Mouse (Mus musculus) hindbrain, postnatal 0 days (tissue): ENCODE results near the gene Pim1. TPM values are rescaled to one million over a fixed set of nuclear protein-coding genes. Genes with fewer than 3 reads are reported as not detected.

Experiments used
- ATAC-seq: fragments of 200-750 bp; cut with Nextera tagmentation; 2 replicates; pipeline ENCODE4 v1.8.0; 2017; ENCODE audit warnings: mild to moderate bottlenecking, moderate TSS enrichment, moderate library complexity
- DNase-seq: peaks from one replicate; pipeline ENCODE4 v3.0.0-alpha.2; 2015; ENCODE audit warnings: low spot score
- H3K27ac ChIP-seq: fragments of 300-500 bp; sonication (generic); 2 replicates; pipeline ENCODE4 v1.5.1; 2014; ENCODE audit warnings: mild to moderate bottlenecking
- H3K27me3 ChIP-seq: fragments of 300-500 bp; sonication (generic); 2 replicates; pipeline ENCODE4 v1.6.1; 2014; ENCODE audit warnings: low read length, mixed read lengths; ENCODE audit not compliant: insufficient read depth
- H3K36me3 ChIP-seq: fragments of 300-500 bp; sonication (generic); 2 replicates; pipeline ENCODE4 v1.6.1; 2014; ENCODE audit warnings: low read length, mixed read lengths; ENCODE audit not compliant: insufficient read depth
- H3K4me1 ChIP-seq: fragments of 300-500 bp; sonication (generic); 2 replicates; pipeline ENCODE4 v1.6.1; 2014; ENCODE audit warnings: antibody characterized with exemption, low read length, mixed read lengths; ENCODE audit not compliant: insufficient read depth
- H3K4me2 ChIP-seq: fragments of 300-500 bp; sonication (generic); 2 replicates; pipeline ENCODE4 v1.6.1; 2014; ENCODE audit warnings: low read depth, mild to moderate bottlenecking, low read length, moderate library complexity, mixed read lengths
- H3K4me3 ChIP-seq: fragments of 300-500 bp; sonication (generic); 2 replicates; pipeline ENCODE4 v1.5.1; 2014; ENCODE audit warnings: low read length
- H3K9ac ChIP-seq: fragments of 300-500 bp; sonication (generic); replicated peaks from 2 replicates; pipeline ENCODE4 v1.6.1; 2014; ENCODE audit warnings: mild to moderate bottlenecking, low read length, moderate library complexity, mixed read lengths
- H3K9me3 ChIP-seq: fragments of 300-500 bp; sonication (generic); 2 replicates; pipeline ENCODE4 v1.6.1; 2016; ENCODE audit warnings: low read length, mixed read lengths
- CTCF ChIP-seq: IDR thresholded peaks from 2 replicates; pipeline ENCODE4 v1.5.1; 2016; ENCODE audit warnings: antibody characterized with exemption, control low read depth, low read depth
- WGBS: fragments of 180-500 bp; shearing (Covaris S2); extraction: QIAGEN DNeasy Blood & Tissue Kit; methylation state at CpG from one replicate; pipeline ENCODE4 v1.1.7; 2014; 5-methylcytosine and 5-hydroxymethylcytosine counted together
- polyA plus RNA-seq: library from polyadenylated mRNA; unstranded; fragments of >200 nt; fragmentation: Nextera tagmentation; extraction: Ambion mirVana; gene quantifications from 2 replicates; pipeline ENCODE4 v1.2.1, GENCODE M21; 2015
- total RNA-seq: library from RNA; depleted of rRNA; stranded (reverse); fragments of >200 nt; gene quantifications from 2 replicates; pipeline ENCODE4 v1.2.3, GENCODE M21; 2014

The Pim1 gene
- total and polyA plus RNA-seq, 2 experiments from 2014 or later: 16.8 to 18.9 TPM

DNA sequence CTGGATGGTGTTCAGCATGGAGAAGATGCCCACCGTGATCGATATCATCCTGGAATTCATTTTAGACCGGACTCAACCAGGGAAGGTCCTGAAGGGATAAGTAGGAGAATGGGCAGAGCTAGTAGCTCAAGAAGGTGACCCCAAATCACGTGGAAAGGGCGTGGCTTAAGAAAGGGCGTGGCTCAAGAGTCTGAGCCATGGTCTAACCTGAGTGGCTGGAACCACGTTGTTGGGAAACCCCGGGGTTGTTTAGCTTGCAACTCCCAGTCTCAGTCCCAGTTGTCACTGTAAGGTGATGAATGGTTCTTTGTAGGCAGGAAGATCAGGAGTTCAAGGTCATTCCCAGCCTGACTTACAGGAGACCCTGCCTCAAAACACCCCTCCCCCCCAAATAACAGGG is 29.2 kb downstream of the Pim1 start:
- DNase-seq (no peak), ATAC-seq (no peak)
- Histone ChIP-seq H3K27ac (no peak overlapping the region), H3K27me3 (no peaks in the 10 kb centered on the region), H3K4me3 (no peak overlapping the region), H3K9me3 (no peaks in the 10 kb centered on the region), H3K4me2 (no peak overlapping the region), H3K9ac (no peak overlapping the region), H3K36me3 (no peaks in the 10 kb centered on the region), H3K4me1 (no peaks in the 10 kb centered on the region)
- 81% methylated on average over 8 of the region's 8 CpGs for WGBS
- no peak for TF ChIP-seq CTCF

DNA sequence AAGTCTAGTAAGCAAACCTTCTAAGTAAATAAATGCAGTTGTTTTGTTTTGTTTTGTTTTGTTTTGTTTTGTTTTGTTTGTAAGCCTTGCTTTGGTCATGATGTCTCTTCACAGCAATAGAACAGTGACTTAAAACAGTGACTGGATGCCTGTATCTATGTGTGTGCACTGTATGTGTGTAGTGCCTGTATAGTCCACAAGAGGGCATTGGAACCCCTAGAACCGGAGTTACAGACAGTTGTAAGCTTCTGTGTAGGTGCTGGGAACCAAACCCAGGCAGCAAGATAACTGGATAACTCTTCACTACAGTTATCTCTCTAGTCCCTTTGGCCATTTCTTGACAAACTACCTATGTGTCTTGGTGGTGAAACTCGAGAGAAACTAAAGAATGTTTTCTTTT is 35.1 kb downstream of the Pim1 start:
- ATAC-seq (no peak), DNase-seq (no peak)
- no peaks in the 10 kb centered on the region for H3K27me3 ChIP-seq
- H3K27ac ChIP-seq: no peak overlapping the region
- TF ChIP-seq CTCF: no peak
- no peak overlapping the region for H3K4me2 ChIP-seq
- H3K9ac ChIP-seq: no peak overlapping the region
- H3K36me3 ChIP-seq: no peaks in the 10 kb centered on the region
- H3K4me3 ChIP-seq: no peak overlapping the region
- no peaks in the 10 kb centered on the region for H3K9me3 ChIP-seq
- H3K4me1 ChIP-seq: no peaks in the 10 kb centered on the region
- WGBS: 84% methylated on average over 2 of the region's 2 CpGs

DNA sequence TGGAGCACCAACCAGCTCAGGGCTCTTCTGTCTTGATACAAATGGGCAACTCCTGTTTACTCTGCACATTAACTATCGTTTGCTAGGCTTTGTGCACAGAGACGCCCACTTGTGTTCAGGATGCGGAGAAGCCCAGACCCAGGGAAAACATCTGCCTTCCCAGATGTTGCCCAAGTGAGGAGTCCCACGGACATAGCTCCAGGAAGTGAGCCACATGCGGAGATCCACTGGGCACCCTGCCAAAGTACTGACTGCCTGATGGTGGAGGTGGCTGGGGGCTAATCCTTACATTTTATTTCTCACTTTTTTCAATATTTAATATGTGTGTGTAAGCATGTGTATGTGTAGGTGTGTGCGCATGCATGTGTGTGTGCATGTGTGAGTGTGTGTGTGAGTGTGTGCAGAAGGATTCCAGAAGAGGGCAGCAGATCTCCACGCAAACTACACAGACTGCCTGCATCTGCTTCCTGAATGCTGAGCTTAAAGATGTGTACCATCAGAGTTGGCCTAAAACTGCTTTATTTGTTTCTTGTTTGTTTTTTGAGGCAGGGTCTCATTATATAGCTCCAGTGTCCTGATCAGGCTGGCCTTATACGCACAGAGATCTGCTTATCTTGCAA is 38.1 kb downstream of the Pim1 start:
- ATAC-seq: no peak
- peak; percentile 48 for DNase-seq

DNA sequence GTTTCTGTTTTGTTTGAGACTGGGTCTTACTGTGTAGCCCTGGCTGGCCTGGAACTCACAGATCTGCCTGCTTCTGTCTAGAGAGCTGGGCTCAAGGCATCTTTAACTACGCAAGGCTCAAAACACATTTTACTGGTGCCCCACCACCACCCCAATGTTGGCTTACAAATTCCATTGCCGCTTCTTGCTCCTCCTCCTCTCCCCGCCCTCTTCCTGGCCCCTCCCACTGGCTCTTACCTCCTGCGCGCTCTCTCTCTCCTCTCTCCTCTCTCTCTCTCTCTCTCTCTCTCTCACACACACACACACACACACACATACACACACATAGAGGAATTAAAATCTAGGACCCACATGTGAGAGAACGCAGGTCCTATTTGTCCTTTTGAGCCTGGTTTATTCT is 40.0 kb downstream of the Pim1 start:
- no peaks in the 10 kb centered on the region for H3K36me3 ChIP-seq
- H3K9ac ChIP-seq: no peak overlapping the region
- H3K9me3 ChIP-seq: no peaks in the 10 kb centered on the region
- no peak for TF ChIP-seq CTCF
- peaks cover 3% of the 10 kb centered on the region; the same call in 1 of the 2 replicates for H3K4me1 ChIP-seq
- H3K27me3 ChIP-seq: no peaks in the 10 kb centered on the region
- H3K4me3 ChIP-seq: no peak overlapping the region
- ATAC-seq: no peak
- 93% methylated on average over 6 of the region's 6 CpGs for WGBS
- DNase-seq: no peak
- H3K27ac ChIP-seq: no peak overlapping the region
- no peak overlapping the region for H3K4me2 ChIP-seq

More for the DNA sequence above, 38.1 kb downstream of the Pim1 start:
- H3K27me3 ChIP-seq: no peaks in the 10 kb centered on the region
- H3K4me1 ChIP-seq: peaks cover 3% of the 10 kb centered on the region; the same call in 1 of the 2 replicates
- WGBS: 77% methylated on average over 8 of the region's 8 CpGs
- H3K9me3 ChIP-seq: no peaks in the 10 kb centered on the region
- peak; percentile 74 for TF ChIP-seq CTCF
- no peak overlapping the region for H3K4me2 ChIP-seq
- no peaks in the 10 kb centered on the region for H3K36me3 ChIP-seq
- no peak overlapping the region for H3K9ac ChIP-seq
- no peak overlapping the region for H3K4me3 ChIP-seq
- no peak overlapping the region for H3K27ac ChIP-seq

DNA sequence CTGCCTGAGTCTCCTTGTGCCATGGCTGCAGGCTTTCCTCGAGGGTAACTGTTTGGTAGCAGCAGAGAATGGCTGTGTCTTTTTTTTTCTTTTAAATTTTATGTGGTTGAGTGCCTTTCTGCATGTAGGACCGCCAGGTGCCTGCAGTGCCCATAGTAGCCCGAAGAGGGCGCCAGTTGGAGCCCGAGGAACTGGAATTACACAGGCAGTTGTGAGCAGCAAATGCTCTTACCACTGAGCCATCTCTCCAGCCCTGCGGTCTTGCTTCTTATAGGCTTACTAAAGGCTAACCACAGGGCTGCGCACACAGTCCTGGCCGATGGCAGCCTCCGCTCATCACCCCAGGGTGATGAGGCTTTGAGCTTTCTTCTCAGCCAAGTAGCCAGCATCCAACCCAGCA is 40.7 kb downstream of the Pim1 start:
- 74% methylated on average over 9 of the region's 9 CpGs for WGBS
- TF ChIP-seq CTCF: peak; percentile 34
- H3K4me1 ChIP-seq: peaks cover 3% of the 10 kb centered on the region; the same call in 1 of the 2 replicates
- H3K4me3 ChIP-seq: no peak overlapping the region
- no peaks in the 10 kb centered on the region for H3K9me3 ChIP-seq
- H3K9ac ChIP-seq: no peak overlapping the region
- DNase-seq: no peak
- no peaks in the 10 kb centered on the region for H3K27me3 ChIP-seq
- no peak overlapping the region for H3K4me2 ChIP-seq
- ATAC-seq: no peak
- H3K27ac ChIP-seq: no peak overlapping the region
- no peaks in the 10 kb centered on the region for H3K36me3 ChIP-seq

DNA sequence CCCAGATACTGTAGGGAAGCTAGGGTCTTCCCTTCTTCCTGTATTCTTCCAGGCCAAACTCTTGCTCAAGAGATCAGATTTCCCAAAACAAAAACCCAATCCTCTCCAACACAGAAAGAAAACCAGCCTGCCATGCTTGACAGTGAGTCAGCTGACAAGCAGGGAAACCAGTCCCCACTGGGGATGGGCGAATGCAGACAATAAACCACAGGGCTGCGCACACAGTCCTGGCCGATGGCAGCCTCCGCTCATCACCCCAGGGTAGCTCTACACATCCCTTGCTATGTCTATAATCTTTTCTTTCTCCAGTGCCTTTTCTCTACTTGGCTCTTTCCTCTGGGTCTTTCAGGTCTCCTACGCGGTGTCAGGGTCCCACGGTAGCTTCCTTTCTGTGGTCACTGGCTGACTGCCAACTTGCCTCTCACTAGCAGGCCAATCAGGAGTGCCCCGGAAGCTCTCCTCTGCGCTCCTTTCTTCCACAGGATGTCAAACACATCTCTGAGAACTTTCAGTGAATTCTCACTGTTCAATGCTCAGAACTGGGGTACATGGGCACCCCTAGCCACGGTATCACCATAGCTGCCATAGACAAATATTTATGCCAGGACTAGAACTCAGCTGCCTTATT is 41.3 kb downstream of the Pim1 start:
- no peaks in the 10 kb centered on the region for H3K36me3 ChIP-seq
- no peak overlapping the region for H3K9ac ChIP-seq
- H3K9me3 ChIP-seq: no peaks in the 10 kb centered on the region
- WGBS: 45% methylated on average over 10 of the region's 10 CpGs
- no peak overlapping the region for H3K4me3 ChIP-seq
- no peak for TF ChIP-seq CTCF
- H3K27me3 ChIP-seq: no peaks in the 10 kb centered on the region
- no peak overlapping the region for H3K27ac ChIP-seq
- ATAC-seq (peak; percentile 56; the same call in 1 of the 2 replicates), DNase-seq (peak; percentile 14)
- H3K4me2 ChIP-seq: no peak overlapping the region
- peaks cover 3% of the 10 kb centered on the region; the same call in 1 of the 2 replicates for H3K4me1 ChIP-seq

DNA sequence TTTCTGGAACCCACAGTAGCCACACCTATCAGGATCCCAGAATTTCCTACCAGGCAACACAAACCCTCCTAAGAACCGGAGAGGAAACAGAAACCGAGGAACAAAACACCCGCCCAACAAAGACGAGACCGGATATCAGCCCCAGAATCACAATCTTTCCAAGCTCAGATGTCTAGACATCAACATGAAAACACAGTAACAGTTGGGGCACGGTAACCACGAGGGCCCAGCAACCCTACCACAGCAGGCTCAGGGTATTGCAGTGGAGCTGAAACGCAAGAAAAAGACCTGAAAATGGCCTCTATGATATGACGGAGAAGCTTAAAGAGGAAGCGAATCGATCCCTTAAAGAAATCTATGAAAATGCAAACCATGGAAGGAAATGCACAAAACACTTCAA is 43.3 kb downstream of the Pim1 start:
- H3K4me1 ChIP-seq: peaks cover 3% of the 10 kb centered on the region; the same call in 1 of the 2 replicates
- H3K4me3 ChIP-seq: no peak overlapping the region
- no peak overlapping the region for H3K27ac ChIP-seq
- no peaks in the 10 kb centered on the region for H3K9me3 ChIP-seq
- no peaks in the 10 kb centered on the region for H3K27me3 ChIP-seq
- no peak for TF ChIP-seq CTCF
- ATAC-seq: no peak
- H3K36me3 ChIP-seq: no peaks in the 10 kb centered on the region
- WGBS: 88% methylated on average over 11 of the region's 11 CpGs
- no peak for DNase-seq
- H3K4me2 ChIP-seq: no peak overlapping the region
- H3K9ac ChIP-seq: no peak overlapping the region
